Mouse (Mus musculus) hindbrain, embryonic 10.5 days (tissue): ENCODE results near the gene Lypd6. TPM values are rescaled to one million over a fixed set of nuclear protein-coding genes. Genes with fewer than 3 reads are reported as not detected.

Experiments
- DNase-seq: peaks from one replicate; pipeline ENCODE4 v3.0.0-alpha.2; 2017; ENCODE audit warnings: low spot score
- H3K27ac ChIP-seq: fragments of 300-500 bp; sonication (generic); 2 replicates; pipeline ENCODE4 v1.5.1; 2016; ENCODE audit warnings: mild to moderate bottlenecking, moderate library complexity
- H3K27me3 ChIP-seq: fragments of 300-500 bp; sonication (generic); 2 replicates; pipeline ENCODE4 v1.6.1; 2016; ENCODE audit warnings: mild to moderate bottlenecking; ENCODE audit not compliant: poor library complexity, insufficient read depth, severe bottlenecking
- H3K36me3 ChIP-seq: fragments of 300-500 bp; sonication (generic); 2 replicates; pipeline ENCODE4 v1.6.1; 2016; ENCODE audit warnings: mild to moderate bottlenecking, moderate library complexity
- H3K4me1 ChIP-seq: fragments of 300-500 bp; sonication (generic); replicated peaks from 2 replicates; pipeline ENCODE4 v1.6.1; 2016; ENCODE audit warnings: mild to moderate bottlenecking
- H3K4me3 ChIP-seq: fragments of 300-500 bp; sonication (generic); 2 replicates; pipeline ENCODE4 v1.5.1; 2016; ENCODE audit warnings: mild to moderate bottlenecking, moderate library complexity
- H3K9me3 ChIP-seq: fragments of 300-500 bp; sonication (generic); 2 replicates; pipeline ENCODE4 v1.6.1; 2016; ENCODE audit warnings: mild to moderate bottlenecking, moderate library complexity
- WGBS: fragments of 180-500 bp; shearing (Covaris S2); methylation state at CpG from one replicate; pipeline ENCODE4 v1.1.7; 2016; 5-methylcytosine and 5-hydroxymethylcytosine counted together
- polyA plus RNA-seq: library from polyadenylated mRNA; unstranded; fragments of >200 nt; fragmentation: Nextera tagmentation; extraction: Ambion mirVana; gene quantifications from 2 replicates; pipeline ENCODE4 v1.2.1, GENCODE M21; 2016

Lypd6 gene
- polyA plus RNA-seq, 1 experiment from 2014 or later: 4.0 TPM

DNA sequence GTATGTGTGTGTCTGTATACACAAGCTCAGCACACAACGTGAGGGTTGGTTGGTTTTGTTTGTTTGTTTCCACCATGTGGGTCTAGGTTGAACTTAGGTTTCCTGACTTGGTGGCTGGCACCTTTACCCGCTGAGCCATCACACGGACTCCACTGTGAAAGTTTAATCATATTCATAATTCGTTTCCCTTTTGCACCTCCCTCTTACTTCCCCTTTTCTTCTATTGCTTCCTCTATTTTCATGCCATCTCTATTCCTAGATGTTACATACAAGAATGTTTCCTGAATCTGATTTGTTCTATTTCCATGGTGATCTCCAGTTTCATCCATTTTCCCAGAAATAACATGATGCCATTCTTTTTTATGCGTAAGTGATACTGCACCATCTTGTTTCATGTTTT, 46.2 kb downstream of the Lypd6 start:
- peaks cover 9% of the 10 kb centered on the region; the same call in 1 of the 2 replicates for H3K4me1 ChIP-seq
- H3K9me3 ChIP-seq: no peaks in the 10 kb centered on the region
- no peaks in the 10 kb centered on the region for H3K27me3 ChIP-seq
- no peak for DNase-seq
- 87% methylated on average over 5 of the region's 5 CpGs for WGBS
- no peak overlapping the region for H3K4me3 ChIP-seq
- no peak overlapping the region for H3K27ac ChIP-seq
- no peaks in the 10 kb centered on the region for H3K36me3 ChIP-seq

DNA sequence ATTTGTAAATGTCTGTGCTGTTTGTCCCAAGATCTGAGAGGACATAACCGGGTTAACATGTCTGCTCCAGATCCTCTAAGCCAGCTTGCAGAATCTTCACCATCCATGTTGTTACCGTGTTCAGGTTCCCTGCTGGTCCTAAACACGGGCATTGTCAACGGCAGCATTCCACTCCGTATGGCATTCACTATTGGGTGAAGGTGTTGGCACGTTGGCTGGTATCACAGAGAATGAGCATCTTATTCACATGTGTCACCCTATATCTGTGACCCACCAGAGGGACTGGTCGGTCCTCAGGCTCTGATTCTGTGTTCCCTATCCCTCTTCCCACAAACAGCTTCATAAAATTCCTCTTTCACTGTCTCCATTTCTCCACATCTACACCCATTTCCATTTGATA, 52.9 kb downstream of the Lypd6 start:
- H3K27ac ChIP-seq: no peak overlapping the region
- H3K9me3 ChIP-seq: no peaks in the 10 kb centered on the region
- WGBS: 93% methylated on average over 7 of the region's 7 CpGs
- H3K4me1 ChIP-seq: no peaks in the 10 kb centered on the region
- H3K4me3 ChIP-seq: no peak overlapping the region
- no peaks in the 10 kb centered on the region for H3K36me3 ChIP-seq
- DNase-seq: no peak
- H3K27me3 ChIP-seq: no peaks in the 10 kb centered on the region

DNA sequence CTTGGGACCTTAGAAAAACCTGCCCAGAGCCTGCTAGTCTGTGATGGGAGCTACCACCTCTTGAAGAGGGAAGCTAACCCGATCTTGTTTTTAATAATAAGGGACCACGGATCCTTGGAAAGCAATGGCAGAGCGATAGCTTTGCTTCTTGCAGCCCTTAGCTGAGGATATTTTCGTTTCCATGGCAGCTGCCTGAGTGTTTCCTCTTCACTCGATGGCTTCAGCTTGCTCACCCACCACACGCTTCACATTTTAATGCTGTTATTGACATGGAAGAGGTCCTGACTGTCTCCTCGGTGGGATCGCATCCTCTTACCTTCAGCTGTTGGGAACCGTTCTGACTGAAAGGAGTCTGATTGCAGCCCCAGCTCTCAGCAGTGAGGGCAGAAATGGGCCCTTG, 54.6 kb downstream of the Lypd6 start:
- WGBS: 91% methylated on average over 9 of the region's 9 CpGs
- no peak for DNase-seq
- H3K36me3 ChIP-seq: no peaks in the 10 kb centered on the region
- no peaks in the 10 kb centered on the region for H3K4me1 ChIP-seq
- H3K27ac ChIP-seq: no peak overlapping the region
- no peaks in the 10 kb centered on the region for H3K27me3 ChIP-seq
- H3K4me3 ChIP-seq: no peak overlapping the region
- H3K9me3 ChIP-seq: no peaks in the 10 kb centered on the region

DNA sequence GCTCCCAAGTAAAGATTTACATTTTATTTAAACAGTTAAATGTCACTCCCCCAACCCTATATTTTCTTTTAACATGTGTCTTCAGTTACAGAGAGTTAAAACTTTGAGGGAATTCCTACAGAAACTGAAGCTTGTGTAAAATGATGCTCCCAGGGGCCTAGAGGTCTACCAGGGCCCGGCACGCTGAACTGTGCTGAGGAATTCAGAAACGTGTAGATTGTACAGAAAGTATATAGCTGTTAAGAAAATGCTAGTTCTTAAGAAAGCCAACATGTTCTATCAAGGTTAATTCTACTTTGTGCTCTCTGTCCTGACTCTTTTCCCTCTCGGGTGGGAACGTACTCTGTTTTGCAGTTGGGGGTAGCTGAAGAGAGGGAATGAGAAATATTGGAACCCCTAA, 57.1 kb downstream of the Lypd6 start:
- 79% methylated on average over 5 of the region's 5 CpGs for WGBS
- DNase-seq: no peak
- H3K36me3 ChIP-seq: no peaks in the 10 kb centered on the region
- no peak overlapping the region for H3K4me3 ChIP-seq
- H3K27me3 ChIP-seq: no peaks in the 10 kb centered on the region
- H3K9me3 ChIP-seq: no peaks in the 10 kb centered on the region
- H3K27ac ChIP-seq: peak overlapping the region; percentile 29; the same call in 1 of the 2 replicates
- H3K4me1 ChIP-seq: peaks cover 6% of the 10 kb centered on the region

DNA sequence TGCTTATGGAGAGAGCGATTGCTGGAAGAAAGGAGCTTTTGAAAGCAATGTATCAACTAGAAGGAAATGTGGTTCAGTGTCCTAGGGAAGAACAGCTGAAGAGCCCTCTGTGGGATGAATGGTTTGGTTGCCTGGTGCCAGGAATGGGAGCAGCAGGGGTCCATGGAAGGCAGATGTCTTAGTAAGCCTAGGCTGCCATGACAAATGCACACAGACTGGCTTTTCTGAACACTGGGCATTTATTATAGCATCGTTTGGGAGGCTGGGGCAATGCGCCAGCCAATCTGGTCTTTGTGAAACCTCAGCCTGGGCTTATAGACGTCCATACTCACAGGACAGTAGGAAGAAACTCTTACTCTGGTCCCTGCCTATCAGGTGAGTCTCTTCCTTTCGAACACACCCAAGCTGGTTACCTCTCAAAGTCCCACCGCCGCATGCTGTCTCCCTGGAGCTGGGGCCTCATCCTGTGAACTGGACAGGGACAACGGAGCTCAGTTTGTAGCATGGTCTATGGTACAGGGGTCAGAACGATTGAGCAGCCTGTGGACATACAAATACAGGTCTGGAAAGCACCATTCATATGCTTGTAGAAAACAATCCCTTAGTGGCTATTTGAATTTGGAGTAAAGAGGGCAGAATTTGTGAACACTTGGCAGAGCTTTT, 61.4 kb downstream of the Lypd6 start:
- Histone ChIP-seq H3K27me3 (no peaks in the 10 kb centered on the region), H3K27ac (no peak overlapping the region), H3K4me1 (peaks cover 10% of the 10 kb centered on the region), H3K4me3 (no peak overlapping the region), H3K9me3 (no peaks in the 10 kb centered on the region), H3K36me3 (no peaks in the 10 kb centered on the region)
- WGBS: 81% methylated on average over 9 of the region's 9 CpGs
- no peak for DNase-seq

DNA sequence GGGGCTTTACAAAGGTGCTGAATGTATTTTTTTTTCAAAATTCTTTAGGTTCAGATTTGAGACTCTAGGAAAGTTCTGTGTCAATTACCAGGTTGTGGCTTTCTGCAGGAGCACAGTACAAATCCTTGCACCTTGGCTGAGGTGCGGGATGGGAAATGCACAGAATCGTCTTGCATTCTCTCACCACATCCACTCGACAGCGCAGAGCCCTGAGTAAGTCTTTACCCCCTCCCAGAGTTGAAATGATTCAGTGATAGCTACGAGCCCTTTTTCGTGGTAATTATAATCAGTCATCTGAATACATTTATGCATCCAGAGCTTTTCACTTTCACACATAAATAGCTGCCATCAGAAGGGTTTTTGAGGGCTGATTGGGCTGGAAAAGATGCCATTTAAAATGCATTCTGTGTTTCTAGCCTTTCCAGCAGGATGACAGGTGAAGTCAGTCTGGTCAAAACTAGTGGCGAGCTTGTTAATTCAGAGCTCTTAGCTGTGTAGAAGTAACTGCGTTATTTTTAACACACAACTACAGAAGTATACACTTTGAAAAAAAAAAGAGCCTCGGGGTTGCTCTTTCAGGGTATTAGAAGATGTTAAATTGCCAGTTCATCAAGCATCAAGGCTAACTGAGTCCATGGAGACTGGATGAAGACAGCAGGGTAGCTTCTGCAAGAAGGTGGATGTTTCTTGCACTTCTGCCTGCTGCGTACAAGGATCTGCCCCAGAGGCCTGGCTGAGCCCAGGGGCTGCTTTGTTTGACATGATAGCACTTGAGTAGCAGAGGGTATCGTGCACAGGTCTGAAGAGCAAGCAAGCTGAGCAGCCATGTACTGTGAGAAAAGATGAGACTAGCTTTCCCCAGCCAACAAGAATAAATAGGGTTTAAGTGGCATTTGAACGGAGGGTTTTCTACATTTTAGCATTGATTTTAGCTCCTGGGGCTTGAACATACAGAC, 62.4 kb downstream of the Lypd6 start:
- H3K4me3 ChIP-seq: no peak overlapping the region
- 81% methylated on average over 12 of the region's 12 CpGs for WGBS
- H3K27me3 ChIP-seq: no peaks in the 10 kb centered on the region
- DNase-seq: no peak
- H3K9me3 ChIP-seq: 0 out of 2 replicates have a peak, but pooled peaks cover 3% of the 10 kb centered on the region
- no peaks in the 10 kb centered on the region for H3K36me3 ChIP-seq
- peaks cover 10% of the 10 kb centered on the region for H3K4me1 ChIP-seq
- no peak overlapping the region for H3K27ac ChIP-seq

DNA sequence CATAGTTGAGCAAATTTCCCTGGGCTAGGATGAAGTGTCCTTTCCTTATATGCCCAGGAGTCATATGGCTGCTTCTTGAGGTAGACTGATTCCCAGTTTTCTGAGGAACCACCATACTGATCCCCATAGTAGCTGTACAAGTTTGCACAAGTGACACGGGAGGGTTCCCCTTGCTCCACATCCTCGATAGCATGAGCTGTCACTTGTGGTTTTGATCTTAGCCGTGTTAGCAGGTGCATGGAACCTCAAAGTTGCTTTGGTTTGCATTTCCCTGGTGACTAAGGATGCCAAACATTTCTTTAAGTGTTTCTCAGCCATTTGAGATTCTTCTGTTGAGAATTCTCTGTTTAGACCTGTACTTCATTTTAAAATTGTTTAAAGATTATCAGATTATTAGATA, 64.4 kb downstream of the Lypd6 start:
- peaks cover 10% of the 10 kb centered on the region for H3K4me1 ChIP-seq
- H3K27me3 ChIP-seq: no peaks in the 10 kb centered on the region
- WGBS: 89% methylated on average over 3 of the region's 3 CpGs
- H3K9me3 ChIP-seq: 0 out of 2 replicates have a peak, but pooled peaks cover 3% of the 10 kb centered on the region
- no peak overlapping the region for H3K4me3 ChIP-seq
- no peaks in the 10 kb centered on the region for H3K36me3 ChIP-seq
- no peak for DNase-seq
- H3K27ac ChIP-seq: no peak overlapping the region

DNA sequence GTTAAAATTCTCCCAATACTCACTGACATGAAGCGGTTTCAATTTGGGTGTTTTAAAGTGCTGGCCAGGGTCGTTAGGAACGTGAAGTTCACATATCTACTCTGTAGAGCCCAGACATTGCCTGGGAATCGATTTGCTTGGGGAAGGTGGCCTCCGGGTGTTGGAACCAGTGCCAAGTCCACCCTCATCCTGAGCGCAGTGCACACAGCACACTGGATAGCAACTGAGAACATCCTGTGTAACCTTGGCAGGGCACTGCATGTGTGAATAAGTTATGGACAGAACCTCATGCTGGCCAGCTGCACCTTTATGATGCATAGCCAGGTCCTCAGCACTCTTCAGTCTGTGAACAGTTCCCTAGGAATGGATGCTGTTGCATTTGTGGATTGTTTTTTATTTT, 77.4 kb downstream of the Lypd6 start:
- Histone ChIP-seq H3K27me3 (no peaks in the 10 kb centered on the region), H3K9me3 (no peaks in the 10 kb centered on the region), H3K4me1 (no peaks in the 10 kb centered on the region), H3K4me3 (no peak overlapping the region), H3K36me3 (no peaks in the 10 kb centered on the region), H3K27ac (no peak overlapping the region)
- WGBS: 79% methylated on average over 6 of the region's 6 CpGs
- no peak for DNase-seq

DNA sequence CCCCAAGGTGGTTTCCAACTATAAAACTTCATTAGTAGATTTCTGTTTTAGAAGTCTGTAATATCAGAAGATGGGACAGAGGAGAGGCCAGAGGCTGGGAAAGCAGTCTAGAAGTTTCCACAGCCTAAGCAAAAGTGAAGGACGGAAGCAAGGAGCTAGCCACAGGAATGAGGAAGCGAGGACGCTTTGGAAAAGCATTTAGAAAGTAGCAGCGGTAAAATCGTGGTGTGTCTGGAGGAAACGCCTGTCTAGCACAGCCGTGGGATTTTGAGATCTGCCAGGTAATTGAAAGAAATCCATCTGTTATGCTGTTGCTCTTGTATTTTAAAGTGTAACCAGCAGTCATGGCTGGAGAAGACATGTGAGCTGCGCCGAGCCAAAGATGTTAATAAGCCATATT, 81.1 kb downstream of the Lypd6 start:
- no peak overlapping the region for H3K27ac ChIP-seq
- H3K4me1 ChIP-seq: no peaks in the 10 kb centered on the region; the same call in 1 of the 2 replicates
- H3K27me3 ChIP-seq: no peaks in the 10 kb centered on the region
- no peak for DNase-seq
- no peak overlapping the region for H3K4me3 ChIP-seq
- WGBS: 92% methylated on average over 9 of the region's 9 CpGs
- no peaks in the 10 kb centered on the region for H3K9me3 ChIP-seq
- H3K36me3 ChIP-seq: no peaks in the 10 kb centered on the region

DNA sequence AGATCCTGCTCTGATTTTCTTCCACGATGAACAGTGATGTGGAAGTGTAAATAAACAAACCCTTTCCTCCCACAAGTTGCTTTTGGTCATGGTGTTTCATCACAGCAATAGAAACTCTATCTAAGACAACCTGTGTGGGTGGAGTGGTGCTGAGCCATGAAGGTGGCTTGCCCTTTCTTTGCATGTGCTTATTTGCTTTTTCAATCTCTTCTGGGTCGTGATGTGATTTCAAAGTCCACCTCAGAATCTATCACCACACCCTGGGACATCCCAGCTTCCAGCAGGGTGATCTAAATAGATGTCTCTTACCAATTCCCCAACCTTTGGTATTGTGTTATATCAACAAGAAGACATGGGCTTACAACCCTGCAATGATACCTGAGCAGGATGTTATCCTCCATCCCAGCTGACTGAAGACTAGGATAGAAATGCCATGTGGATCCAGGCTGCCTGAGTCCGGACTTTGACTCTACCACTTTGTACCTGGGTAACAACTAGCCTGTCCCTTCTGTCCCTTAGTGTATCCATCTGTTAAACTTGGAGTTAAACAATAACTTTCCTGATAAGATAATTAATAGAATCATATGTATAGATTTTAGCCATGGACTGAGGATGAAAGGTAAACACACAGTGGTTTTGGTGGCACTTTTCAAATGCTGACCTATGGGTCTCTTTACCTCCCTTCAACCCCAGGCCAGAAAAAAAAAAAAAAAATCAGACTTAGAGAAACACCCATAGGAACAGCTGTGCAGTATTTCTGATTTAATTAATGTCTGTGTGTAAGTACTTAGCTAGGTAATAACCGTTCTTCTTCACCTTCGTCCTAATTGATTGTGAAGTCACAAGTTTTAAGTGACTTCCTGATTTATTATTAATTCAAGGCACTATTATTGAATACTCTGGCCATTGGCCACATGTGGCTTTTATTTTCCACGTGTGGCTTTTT, 83.3 kb downstream of the Lypd6 start:
- Histone ChIP-seq H3K4me1 (no peaks in the 10 kb centered on the region; the same call in 1 of the 2 replicates), H3K4me3 (no peak overlapping the region), H3K27ac (no peak overlapping the region), H3K27me3 (no peaks in the 10 kb centered on the region), H3K9me3 (no peaks in the 10 kb centered on the region), H3K36me3 (no peaks in the 10 kb centered on the region)
- 79% methylated on average over 6 of the region's 6 CpGs for WGBS
- DNase-seq: no peak

DNA sequence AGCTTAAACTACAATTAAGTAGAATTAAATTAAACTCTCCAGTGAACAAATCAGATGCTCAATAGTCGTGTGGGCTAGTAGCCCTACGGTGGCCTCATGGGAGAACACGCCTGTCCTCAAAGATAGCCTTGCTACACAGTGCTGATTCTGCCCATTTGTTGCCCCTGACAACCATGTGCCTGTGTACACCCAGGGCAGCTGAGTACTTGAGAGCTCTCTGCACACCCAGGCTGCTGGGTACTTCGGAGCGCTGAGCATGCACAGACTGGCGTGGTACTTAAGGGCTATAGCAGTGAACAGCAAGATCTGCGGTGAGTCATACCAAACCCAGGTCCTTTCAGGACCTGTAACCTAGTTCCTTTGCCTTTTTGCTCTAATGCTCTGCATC, 84.0 kb downstream of the Lypd6 start:
- Histone ChIP-seq H3K4me3 (no peak overlapping the region), H3K27ac (no peak overlapping the region), H3K9me3 (no peaks in the 10 kb centered on the region), H3K27me3 (no peaks in the 10 kb centered on the region), H3K36me3 (no peaks in the 10 kb centered on the region), H3K4me1 (no peaks in the 10 kb centered on the region; the same call in 1 of the 2 replicates)
- DNase-seq: no peak
- WGBS: 87% methylated on average over 7 of the region's 7 CpGs

DNA sequence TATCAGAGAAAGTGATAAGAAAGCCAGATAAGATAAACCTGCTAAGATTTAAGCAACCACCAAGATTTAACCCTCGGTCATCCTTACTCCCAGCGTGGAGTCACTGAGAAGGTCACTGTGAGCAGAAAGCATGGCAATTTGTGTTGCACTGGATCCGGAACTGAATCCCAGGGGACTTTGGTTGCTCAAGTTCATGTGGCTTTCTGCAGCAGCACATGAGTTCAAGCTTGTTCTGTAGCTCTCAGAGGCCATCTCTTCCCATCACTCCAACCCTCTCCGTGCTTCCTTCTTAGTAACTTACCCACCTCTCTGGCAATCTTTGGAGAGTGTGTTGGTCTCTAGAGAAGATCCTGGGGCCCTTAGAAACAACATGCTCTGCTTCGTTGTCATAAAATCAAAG, 84.6 kb downstream of the Lypd6 start:
- H3K4me1 ChIP-seq: no peaks in the 10 kb centered on the region; the same call in 1 of the 2 replicates
- H3K27me3 ChIP-seq: no peaks in the 10 kb centered on the region
- H3K27ac ChIP-seq: peak overlapping the region; percentile 12; the same call in 1 of the 2 replicates
- WGBS: 89% methylated on average over 5 of the region's 5 CpGs
- no peak overlapping the region for H3K4me3 ChIP-seq
- H3K9me3 ChIP-seq: no peaks in the 10 kb centered on the region
- DNase-seq: no peak
- no peaks in the 10 kb centered on the region for H3K36me3 ChIP-seq
